Mouse (Mus musculus) liver, embryonic 14.5 days (tissue): ENCODE measurements around the gene Vmn2r121.

Source experiments
- CTCF ChIP-seq: IDR thresholded peaks from 2 replicates; pipeline ENCODE4 v1.5.1; 2016; ENCODE audit warnings: antibody characterized with exemption, low read depth, control low read depth
- EP300 ChIP-seq: IDR thresholded peaks from 2 replicates; pipeline ENCODE4 v1.6.1; 2016; ENCODE audit warnings: antibody characterized with exemption, low read depth

GRCm38 (mm10) chrX:124135852-124136251 lies at the start of gene Vmn2r121:
- TF ChIP-seq CTCF (no peak), EP300 (no peak)
